Mouse (Mus musculus) c-Kit-negative CD71-positive TER-119-positive erythroid progenitor cells, embryonic 14.5 days (primary cell): ENCODE measurements around the gene Nup50.
"Not testable (repeated sequence)": the region's sequence is repeated elsewhere in the genome, so short reads cannot be mapped to it uniquely, and the experiment has no call there.

Experiments
- DNase-seq: peaks from one replicate; pipeline ENCODE4 v3.0.0-alpha.2; 2013; ENCODE audit warnings: low read depth, low spot score

Gene Nup50

DNA sequence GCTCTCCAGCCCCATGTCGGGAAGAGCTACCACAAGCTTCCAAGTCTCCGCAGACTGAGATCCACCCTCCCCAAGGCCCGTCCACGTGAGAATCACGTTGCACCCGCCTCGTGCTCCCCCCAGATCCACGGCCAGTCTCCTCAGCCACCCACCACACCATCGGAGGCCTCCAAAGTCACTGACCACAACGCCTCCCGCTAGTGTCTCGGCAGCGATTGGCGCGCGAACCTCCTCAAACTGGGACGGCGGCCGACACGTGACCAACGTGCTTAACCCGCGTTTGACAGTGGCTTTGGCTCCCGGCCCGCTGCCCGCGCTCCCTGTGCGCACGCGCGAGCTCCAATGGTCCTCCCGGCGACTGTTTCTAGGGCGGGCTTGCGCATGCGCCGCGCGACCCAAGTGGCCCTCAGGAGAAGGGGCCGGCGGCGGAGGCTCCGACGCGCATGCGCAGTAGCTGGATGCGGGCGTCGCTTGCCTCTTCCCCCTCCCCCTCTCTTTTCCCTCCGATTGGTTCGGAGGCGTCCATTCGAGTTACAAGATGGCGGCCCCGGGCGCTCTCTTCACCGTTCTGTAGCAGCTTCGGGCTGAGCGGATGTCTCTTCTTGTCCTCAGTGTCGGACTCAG, at the start of gene Nup50:
Gene Nup50, plus strand, starts transcription at position 528 of the 624 bp plus-strand sequence.
- DNase-seq: peak; percentile 99

DNA sequence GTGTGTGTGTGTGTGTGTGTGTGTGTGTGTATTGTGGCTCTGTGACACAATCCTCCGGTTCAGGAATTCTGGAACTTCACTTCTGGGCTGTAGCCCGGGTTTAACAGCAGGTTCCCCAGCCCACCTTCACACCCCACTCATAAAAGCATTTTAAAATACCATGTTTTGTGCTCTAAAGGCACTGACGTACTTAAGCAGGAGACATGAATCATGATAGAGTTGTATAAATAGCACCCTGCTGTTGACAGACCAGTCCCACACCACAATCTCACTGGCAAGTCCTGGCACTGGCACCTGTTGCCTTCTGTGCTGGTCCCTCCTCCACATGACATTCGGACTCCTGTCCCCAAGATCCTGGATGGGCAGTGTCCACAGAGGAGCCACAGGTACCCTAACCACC, 49.3 kb upstream of the Nup50 start:
- no peak for DNase-seq

DNA sequence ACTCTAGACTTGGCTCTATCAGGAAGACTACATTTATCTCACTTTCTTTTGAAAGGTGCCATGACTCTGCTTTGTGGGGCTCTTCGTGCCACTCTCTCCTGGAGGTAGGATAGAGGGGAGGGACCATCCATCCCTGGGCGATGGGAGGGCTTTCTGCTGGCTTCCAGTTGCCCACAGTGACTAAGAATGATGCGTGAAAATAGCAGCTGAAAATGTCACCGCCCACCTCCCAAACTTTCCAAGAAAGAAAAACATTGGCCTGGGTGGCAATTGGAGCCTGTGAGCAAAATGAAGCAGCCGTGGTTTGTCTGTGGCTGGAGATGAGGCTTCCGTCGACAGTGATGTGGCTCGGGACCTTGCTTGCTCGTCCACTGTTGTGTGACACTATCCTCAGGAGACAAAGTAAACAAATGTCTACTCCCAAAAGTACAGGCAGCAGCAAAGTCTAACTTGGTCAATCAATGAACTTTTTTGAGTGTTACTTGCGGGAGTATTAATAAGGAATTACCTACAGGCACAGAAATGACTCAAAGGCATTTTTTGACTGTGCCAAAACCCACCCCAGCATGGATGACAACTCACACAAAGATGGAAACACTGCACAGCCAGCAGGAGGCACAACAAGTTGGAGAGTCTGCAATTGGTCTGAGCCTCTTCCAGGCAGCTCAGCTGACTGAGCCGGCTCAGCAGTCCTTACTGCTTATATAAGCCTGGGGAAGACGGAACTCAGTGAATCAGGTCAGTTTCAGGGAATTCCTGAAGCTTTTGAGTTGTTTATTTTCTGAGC, 46.0 kb upstream of the Nup50 start:
- DNase-seq: no peak

DNA sequence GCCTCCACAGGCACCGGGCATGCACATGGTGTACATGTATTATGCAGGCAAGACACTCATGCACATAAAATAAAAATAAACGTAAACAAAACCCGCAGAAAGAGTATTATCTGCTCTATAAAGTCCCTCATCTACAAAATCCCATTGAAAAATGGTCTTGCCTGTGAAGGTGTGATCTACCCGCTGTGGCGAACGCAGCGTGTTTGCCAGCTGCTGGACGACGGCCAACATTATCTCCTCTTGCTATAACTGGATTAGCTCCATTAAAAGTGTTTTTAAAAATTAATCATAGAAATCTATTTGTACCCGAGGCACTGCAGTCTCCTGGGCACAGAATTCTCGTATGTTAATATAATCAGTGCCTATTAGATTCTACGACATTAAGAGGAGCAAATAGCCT, 35.1 kb upstream of the Nup50 start:
- no peak for DNase-seq

DNA sequence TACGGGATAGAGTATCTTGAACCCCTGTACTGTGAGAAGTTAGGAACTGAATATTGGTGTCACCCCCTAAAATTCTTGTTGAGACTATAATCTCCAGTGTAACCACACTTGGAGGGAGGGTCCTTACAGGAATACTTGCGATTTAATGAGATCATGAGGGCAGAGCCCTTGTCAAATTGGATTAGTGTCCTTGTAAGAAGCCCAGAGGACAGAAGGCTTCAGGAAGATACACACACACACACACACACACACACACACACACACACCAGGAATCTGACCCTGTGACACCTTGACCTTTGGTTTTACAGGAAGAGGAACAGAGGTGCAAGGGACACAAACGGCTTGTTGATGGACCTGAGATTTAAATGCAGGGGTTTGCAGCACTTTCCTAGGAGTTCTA, 32.0 kb upstream of the Nup50 start:
- no peak for DNase-seq

DNA sequence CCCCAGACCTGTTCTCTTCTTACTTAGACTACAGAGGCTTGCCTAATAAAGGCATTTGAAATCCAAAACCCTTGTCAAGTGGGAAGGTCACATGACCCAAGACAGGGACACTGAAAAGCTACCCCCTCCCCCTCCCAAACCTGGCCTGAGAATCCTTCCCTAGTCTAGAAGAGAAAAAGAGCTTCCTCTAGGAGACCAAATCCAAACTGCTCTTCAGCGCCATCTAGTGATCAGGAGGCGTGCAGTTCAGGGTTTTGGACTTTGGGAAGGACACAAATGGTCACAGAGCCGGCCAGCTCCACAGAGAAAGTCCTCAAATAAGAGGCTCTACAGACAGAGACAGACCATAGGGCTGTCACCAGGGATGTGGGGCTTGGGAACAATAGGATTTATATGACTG, 31.6 kb upstream of the Nup50 start:
- peak; percentile 46 for DNase-seq

DNA sequence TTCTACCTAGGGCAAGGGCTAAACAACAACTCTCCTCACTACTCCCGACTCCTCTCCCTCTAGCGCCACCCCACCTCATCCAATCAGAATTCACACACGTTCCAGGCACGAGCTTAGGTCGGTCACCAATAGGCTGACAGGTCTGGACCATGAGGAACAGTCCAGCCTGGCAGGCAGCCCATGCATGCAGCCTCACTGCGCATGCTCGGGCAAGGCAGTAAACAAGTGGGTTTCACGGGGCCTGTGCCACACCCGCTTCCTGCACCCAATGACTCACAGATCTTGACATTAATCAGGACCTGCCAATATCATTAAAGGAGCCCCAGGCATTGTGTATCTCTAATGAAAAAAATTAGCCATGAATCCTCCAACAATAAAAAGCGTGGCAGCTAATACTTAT, 27.0 kb upstream of the Nup50 start:
- DNase-seq: not testable (repeated sequence)

DNA sequence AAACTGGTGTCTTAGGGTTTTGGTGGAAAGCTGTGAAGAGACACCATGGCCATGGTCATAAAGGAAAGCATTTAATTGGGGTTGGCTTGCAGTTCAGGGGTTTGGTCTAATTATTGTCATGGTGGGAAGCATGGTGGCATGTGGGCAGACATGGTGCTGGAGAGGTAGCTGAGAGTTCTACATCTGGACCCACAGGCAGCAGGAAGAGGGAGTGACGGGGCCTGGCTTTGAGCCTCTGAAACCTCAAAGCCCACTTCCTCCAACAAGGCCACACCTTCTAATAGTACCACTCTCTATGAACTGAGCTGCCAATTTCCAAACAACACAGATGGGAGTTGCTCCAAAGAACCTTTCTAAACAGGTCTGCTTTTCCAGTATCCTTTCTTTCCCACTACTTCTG, 26.5 kb upstream of the Nup50 start:
- DNase-seq: no peak

DNA sequence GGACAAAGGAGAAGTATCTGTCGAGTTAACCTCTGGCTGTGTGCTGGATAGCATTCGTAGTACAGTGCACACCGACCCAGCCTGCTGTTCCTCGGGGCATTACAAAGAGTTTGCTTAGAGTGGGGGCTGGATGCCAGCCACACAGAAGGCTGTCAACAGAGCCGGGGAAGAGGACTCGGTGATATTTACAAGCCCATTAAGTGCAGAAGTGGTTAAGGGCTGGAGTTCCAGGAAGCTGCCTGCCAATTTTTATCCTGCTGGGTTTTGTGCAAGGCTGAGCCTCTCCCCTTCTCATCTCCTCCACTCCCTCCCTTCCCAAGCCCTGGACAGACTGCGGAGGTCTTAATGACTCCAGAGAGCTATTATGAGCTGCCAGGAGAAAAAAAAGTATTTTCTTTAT, 25.1 kb upstream of the Nup50 start:
- no peak for DNase-seq

DNA sequence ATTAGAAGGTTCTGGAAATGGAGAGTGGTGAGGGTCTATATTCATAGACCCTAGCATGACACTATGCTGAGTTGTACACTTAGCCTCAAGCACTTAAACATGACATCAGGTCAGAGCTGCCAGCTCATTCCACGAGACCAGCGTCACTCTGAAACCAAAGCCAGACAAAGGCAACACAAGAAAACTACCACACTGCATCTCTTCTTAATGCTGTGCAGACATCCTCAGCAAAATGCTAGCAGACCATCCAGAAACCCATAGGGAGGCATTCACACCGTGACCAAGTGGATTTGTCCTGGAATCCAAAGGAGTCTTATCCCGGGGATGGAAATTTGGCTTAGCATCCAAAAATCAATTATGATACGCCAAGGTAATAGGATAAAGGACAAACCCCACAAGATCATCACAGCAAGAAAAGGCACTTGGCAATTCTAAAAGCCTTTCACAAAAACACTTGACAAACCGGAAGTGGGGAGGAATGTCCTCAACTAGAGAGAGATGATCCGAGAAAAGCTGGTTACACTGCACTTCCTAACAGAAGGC, 19.3 kb upstream of the Nup50 start:
- no peak for DNase-seq

DNA sequence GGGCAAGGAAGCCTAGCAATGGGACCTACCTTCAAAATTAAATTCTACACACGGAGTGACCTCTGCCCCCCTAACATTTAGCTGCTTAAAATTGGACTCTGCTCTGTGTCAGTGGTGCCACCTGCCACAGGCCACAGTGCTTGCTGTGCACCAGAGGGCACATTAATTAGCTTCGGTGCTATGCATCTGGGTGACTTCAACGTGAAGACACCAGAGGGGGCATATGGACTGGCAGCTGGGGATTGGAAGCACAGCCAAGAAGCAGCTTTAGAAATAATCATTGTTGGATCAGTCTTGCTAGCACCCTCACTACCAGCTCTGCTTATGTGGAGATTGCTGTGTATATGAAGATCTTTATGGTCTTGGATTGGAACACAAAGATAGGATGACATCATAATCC, 10.0 kb upstream of the Nup50 start:
- no peak for DNase-seq

DNA sequence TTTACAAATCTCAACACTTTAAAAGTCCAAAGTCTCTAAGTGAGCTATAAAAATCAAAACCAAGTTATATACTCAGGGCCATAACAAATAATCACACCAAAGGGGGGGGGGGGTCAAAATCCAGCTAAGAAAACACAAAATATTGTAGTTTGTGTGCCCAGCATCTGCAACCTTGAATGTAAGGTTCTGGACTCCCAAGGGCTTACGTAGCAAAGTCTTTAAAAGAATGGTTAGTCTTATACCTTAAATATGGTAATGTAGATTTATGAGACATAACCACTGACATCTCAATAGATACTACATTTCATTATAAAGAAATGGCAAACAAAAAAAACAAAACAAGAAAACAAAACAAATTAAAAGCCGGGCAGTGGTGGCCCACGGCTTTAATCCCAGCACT, 3.3 kb upstream of the Nup50 start, which contains the start of gene Gm29666:
Gene Gm29666, minus strand, starts transcription at position 101 of the 400 bp plus-strand sequence.
- no peak for DNase-seq

DNA sequence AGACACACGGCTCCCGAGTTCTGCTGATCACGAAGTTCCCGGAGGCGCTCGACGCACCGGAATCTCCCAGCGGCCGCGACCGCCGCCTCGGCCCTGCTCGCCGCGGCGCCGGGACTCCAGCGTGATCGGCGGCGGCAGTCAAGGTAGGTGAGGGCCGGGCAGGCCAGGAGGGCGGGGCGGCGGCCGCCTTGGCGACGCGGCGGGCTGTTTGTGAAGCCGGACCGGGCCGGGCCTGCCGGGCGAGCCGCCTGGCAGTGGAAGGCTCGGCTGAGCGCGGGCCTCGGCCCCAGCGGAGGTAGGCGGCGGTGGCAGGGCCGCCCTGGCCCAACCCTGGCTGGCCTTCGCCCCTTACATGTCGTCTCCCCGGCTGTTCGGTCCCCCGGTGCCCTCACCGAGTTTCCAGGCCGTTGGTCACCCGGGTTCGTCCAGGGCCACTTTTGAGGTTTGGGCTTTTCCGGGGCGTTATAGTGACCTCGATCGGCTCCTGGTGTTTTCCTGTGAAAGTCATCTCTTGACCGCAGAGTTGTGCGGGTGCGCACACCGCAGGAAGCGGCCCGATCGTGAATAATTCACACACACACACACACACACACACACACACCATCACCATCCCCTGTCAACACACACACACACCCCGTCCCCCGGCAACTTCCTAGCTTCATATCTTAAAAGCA, 434 bp downstream of the Nup50 start:
- DNase-seq: no peak

DNA sequence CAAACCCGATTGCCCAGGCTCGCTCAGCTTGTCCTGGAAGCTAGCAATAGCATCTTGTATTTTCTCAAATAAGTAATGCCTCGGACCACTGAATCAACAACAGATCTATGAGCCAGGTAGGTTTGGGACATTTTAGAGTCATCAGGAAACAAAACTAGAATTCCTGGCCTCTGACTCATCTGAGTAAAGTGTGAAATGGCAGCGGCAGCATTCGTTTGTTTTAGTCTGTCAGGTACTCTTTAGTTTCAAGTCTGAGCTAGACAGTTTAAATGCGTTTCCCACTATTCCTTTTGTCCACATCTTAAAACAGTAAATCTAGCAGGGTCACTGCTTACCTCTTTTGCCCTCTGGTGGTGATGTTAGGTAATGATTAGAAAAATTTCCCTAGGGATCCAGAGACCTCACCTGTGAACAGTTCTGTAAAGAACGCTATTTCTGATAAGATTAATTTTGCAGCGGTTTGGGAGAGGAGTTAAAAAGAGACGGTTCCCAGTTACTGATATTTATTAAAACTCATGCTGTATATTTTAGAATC, 1.6 kb downstream of the Nup50 start:
- peak; percentile 70 for DNase-seq

DNA sequence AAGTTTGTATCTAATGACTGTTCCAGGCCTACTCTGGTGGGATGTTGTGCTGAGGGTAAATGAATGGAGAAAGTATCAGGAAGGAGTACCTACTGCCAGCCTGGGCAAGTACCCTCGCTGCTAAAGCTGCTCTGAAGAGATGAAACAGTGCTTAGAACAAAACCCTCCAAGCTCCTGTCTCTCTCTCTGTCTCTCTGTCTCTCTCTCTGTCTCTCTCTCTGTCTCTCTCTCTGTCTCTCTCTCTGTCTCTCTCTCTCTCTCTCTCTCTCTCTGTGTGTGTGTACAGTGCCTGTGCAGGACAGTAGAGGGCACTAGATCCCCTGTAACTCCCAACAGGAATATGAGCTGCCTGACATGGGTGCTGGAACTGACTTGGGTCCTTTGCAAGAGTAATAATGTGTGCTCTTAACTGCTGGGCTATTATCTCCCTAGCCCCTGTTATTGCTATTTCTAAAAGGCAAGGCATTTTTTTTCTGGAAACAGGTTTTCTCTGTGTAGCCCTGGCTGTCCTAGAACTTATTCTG, 2.3 kb downstream of the Nup50 start:
- no peak for DNase-seq

DNA sequence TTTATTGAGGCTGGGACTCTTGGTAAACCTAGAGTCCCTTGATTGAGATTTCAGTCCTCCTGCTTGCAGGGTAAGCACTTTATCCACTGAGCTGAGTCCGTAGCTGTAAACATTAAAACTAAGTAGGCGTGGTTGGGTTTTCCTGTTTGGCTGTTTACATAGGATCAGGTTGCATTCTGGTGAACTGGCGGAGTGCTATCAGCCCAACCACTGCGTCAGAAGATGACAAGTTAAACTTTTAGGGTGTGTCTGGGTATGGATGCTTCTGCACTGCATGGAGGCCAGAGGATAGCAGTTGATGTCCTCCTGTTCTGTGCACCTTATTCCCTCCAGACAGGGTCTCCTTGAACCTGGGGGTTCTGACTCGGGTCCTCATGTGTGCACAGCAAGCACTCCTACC, 9.1 kb downstream of the Nup50 start:
- DNase-seq: no peak

DNA sequence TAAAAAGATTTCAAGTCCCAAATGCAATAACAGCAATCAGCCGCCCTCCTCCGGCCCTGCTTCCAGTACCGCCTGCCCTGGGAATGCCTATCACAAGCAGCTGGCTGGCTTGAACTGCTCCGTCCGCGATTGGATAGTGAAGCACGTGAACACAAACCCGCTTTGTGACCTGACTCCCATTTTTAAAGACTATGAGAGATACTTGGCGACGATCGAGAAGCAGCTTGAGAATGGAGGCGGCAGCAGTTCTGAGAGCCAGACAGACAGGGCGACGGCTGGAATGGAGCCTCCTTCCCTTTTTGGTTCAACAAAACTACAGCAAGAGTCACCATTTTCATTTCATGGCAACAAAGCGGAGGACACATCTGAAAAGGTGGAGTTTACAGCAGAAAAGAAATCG, 11.7 kb downstream of the Nup50 start:
- no peak for DNase-seq

DNA sequence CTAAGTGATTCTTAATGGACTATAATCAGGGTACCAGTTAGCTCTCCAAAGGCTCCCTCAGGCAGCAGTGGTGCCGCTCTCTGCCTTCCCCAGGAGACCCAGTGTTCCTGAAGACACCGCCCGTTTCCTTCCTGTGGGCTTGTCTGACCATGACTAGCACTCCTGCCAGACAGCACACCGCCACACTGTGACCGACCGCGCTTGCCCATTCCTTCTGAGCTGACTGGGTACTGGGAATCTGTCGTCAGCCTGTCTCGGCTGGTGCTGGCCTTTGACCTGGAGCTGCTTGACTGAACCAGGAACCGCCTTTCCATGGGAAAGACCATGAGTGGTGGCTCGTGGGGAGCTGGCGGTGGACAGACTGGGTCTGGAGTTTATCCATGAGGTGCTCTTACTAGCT, 16.9 kb downstream of the Nup50 start:
- no peak for DNase-seq

DNA sequence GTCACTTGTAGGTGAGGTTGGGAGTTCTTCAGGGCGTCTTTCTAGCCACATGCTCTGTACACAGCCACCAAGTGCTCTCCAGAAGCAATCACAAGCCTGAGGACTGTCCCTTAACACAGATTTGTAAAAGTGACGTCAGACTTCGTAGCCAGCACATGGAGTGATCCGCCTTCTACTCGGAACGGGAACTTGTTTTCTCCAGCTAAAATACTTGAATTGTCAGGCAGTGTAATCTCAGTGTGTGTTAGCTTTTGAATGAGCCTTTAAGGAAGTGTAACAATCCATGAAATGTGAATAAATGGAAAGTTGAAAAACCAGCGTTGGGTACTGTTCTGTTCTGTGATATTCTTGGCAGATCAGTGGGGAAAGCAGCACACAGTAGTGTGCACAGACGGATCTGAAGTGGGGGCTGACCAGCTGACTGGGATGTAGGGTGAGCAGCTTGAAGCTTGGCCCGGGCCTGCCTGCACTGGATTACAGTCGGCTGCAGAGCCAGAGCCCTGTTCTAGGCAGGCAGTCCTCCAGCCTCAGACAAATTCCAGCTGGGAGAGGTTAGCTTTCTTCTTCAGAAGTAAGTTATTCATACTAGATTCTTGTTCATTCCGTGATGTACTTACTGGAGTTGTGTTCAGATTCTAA, 19.6 kb downstream of the Nup50 start:
- no peak for DNase-seq

DNA sequence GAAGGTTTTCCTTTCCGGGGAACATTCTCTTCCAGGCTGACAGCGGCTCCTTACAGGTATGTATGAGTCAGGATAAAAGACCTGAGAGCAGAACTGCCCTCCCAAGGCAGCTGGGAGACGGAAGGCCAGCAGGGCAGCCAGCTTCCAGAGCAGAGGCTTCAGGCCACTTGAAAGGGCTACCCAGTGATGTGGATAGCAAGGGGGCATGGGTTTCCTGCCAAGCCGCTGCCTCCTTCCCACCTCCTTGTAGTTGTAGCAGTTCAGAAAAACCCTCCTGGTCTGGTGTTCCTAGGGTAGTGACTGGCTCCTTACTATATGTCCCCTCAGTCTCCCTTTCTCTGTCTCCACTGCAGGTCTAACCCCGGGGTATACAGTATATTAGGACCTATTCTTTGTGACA, 21.1 kb downstream of the Nup50 start:
- DNase-seq: no peak

DNA sequence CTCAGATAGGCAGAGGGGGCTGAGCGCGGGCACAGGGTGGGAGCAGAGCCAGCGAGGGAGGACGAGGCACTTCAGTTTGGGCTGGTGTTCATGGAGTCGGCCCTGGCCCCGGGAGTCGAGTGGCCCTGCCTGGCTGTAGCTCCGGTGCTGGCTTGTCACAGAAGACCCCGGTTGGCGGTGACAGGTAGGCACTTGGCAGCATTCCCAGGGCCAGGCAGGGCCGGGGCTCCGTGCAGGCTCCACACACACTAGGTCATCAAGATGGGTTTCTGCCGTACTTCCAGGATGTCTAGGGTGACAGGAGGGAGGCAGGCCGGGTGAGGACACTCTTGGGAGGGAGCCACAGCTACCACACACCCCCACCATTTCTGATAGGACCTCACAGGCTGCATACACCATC, 25.8 kb downstream of the Nup50 start:
- DNase-seq: no peak

DNA sequence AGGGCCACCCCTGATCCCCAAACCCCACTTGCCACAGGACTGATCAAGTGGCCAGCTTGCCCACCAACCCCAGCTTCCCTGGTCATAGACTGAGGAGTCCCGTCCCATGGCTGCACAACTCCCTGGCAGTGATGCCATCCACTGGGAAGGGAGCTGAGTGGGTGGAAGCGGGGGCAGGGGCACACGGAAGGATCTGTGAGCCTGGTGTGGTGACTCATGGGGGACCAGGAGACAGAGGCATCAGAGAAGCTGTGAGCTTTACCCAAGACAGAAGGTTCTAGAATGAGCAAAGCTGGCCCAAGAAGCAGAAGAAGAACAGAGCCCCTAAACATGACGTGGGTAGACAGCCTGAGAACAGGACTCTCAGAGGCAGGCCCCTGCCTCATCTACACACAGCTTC, 26.8 kb downstream of the Nup50 start:
- no peak for DNase-seq
